Comparison of ENCODE assay signal across 8 mouse cellular contexts in the genomic region with DNA sequence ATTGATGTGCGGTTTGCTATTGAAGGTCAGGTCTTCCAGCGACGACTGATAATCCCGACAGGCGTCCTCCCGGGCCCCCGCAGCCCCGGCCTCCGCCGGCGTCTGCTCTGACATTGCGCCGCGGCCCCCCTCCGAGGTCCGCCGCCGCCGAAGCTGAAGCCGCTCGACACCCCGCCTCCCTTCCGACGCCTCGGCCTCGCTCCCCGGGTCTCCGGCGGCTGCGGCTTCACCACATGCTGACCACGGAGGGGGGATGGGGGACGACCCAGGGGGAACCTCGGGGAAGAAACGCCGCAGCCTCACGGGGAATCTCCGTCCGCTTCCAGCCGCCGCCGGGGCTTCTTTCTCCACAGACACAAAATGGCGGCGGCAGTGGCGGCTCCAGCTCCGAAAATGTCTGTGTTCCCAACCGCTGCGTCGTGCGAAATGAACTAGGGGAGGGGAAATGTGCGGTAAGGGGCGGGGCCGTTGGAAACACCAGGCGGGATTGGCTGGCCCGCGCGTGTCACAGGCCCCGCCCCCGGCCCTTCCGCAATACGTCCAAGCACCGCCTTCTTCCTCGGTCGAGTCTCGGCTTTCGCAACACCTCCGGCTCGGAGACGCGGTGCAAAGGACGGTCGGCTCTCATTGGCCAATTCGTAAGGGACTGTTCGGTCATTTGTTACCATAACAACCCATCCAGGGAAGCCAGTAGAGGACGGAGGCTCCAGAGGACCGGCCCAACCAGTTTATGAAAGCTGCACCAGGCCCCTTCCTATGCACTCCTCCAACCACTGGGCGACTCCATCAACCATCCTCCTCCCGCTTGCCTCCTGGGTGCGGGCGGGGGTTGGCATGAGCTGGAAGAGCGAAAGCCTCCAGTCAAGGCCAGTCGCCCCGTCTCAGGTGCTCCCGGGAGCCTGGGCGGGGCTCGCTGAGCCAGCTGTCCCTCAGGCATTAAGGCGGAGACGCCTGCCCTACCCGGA. TPM values are rescaled to one million over a fixed set of nuclear protein-coding genes. Genes with fewer than 3 reads are reported as not detected.
DNase-seq lines count a peak whose midpoint lies in the region; ATAC-seq lines count a peak whose summit lies in the region.

Pcf11 (minus strand) TSS at position 428 of the 965 bp plus-strand sequence.

- DNase-seq in c-Kit-negative CD71-positive TER-119-positive erythroid progenitor cells, embryonic 14.5 days (ENCODE audit: low read depth, low spot score): peak; percentile 95
- peak; percentile 99 for DNase-seq in fibroblast of lung, adult 2 months (ENCODE audit: low read depth)
- DNase-seq in kidney, postnatal 14 days: peak; percentile 99
- peak; percentile 93 for DNase-seq in liver, embryonic 13.5 days
- peak; percentile 94 for DNase-seq in neural tube, embryonic 10.5 days (ENCODE audit: extremely low spot score, low spot score)

- peaks cover 5% of the 10 kb centered on the region; the same call in 1 of the 2 replicates for H3K36me3 ChIP-seq in heart, embryonic 14.5 days (ENCODE audit: control insufficient read depth, insufficient read depth, low read length)
- peaks cover 10% of the 10 kb centered on the region for H3K36me3 ChIP-seq in liver, embryonic 13.5 days
- no peaks in the 10 kb centered on the region for H3K36me3 ChIP-seq in stomach, embryonic 16.5 days (ENCODE audit: control insufficient read depth, insufficient read depth, low read length)

- H3K9me3 ChIP-seq in heart, embryonic 14.5 days (ENCODE audit: control insufficient read depth, low read length): no peaks in the 10 kb centered on the region
- H3K9me3 ChIP-seq in liver, embryonic 13.5 days (replicated peaks): no peaks in the 10 kb centered on the region
- H3K9me3 ChIP-seq in stomach, embryonic 16.5 days (replicated peaks; ENCODE audit: control insufficient read depth, low read length): no peaks in the 10 kb centered on the region

- H3K27ac ChIP-seq in heart, embryonic 14.5 days (replicated peaks in 1 of 2; ENCODE audit: control insufficient read depth in 1 of 2, insufficient read depth in 1 of 2, low read depth in 2 of 2, low read length in 2 of 2): peak within 1 kb of the TSS; percentile 87 to 98
- H3K27ac ChIP-seq in liver, embryonic 13.5 days: peak within 1 kb of the TSS; percentile 97
- H3K27ac ChIP-seq in stomach, embryonic 16.5 days (ENCODE audit: low read length): peak within 1 kb of the TSS; percentile 99

- ATAC-seq in CD4-positive, CD25-positive, alpha-beta regulatory T cell, adult 4 months: peak; percentile 88
- peak; percentile 99 for ATAC-seq in heart, embryonic 14.5 days (ENCODE audit: insufficient number of reproducible peaks, insufficient read depth, low FRiP score, low read depth)
- ATAC-seq in liver, embryonic 13.5 days (ENCODE audit: low read depth): peak; percentile 92
- peak; percentile 98 for ATAC-seq in stomach, embryonic 16.5 days (ENCODE audit: insufficient read depth, low FRiP score)

- peak within 1 kb of the TSS; percentile 77 for H3K4me2 ChIP-seq in heart, embryonic 14.5 days (ENCODE audit: low read length)
- peak within 1 kb of the TSS; percentile 83 for H3K4me2 ChIP-seq in liver, embryonic 13.5 days
- H3K4me2 ChIP-seq in stomach, embryonic 16.5 days (ENCODE audit: low read depth, low read length): peak within 1 kb of the TSS; percentile 72

- under 1% methylated on average over 73 of the region's 88 CpGs for WGBS in heart, embryonic 14.5 days
- WGBS in liver, embryonic 13.5 days (ENCODE audit: insufficient replicate concordance): under 1% methylated on average over 84 of the region's 88 CpGs
- under 1% methylated on average over 87 of the region's 88 CpGs for WGBS in stomach, embryonic 16.5 days

- peak within 1 kb of the TSS; percentile 74 to 99 for H3K4me3 ChIP-seq in heart, embryonic 14.5 days (ENCODE audit: control insufficient read depth in 1 of 2, insufficient read depth in 1 of 2, low read depth in 1 of 2, low read length in 2 of 2)
- peak within 1 kb of the TSS; percentile 97 for H3K4me3 ChIP-seq in liver, embryonic 13.5 days (replicated peaks)
- H3K4me3 ChIP-seq in stomach, embryonic 16.5 days (replicated peaks; ENCODE audit: low read length): peak within 1 kb of the TSS; percentile 100

- peak within 1 kb of the TSS; percentile 99 for H3K9ac ChIP-seq in heart, embryonic 14.5 days (ENCODE audit: low read length)
- H3K9ac ChIP-seq in liver, embryonic 13.5 days: peak within 1 kb of the TSS; percentile 98
- peak within 1 kb of the TSS; percentile 98 for H3K9ac ChIP-seq in stomach, embryonic 16.5 days (ENCODE audit: low read length)

- H3K4me1 ChIP-seq in heart, embryonic 14.5 days (ENCODE audit: control insufficient read depth in 2 of 2, insufficient read depth in 2 of 2, low read length in 2 of 2): peaks cover 7 to 21% of the 10 kb centered on the region in 2 experiments
- H3K4me1 ChIP-seq in liver, embryonic 13.5 days (replicated peaks): peaks cover 29% of the 10 kb centered on the region
- peaks cover 15% of the 10 kb centered on the region for H3K4me1 ChIP-seq in stomach, embryonic 16.5 days (ENCODE audit: control insufficient read depth, insufficient read depth, low read length)

- no peaks in the 10 kb centered on the region for H3K27me3 ChIP-seq in heart, embryonic 14.5 days (ENCODE audit: control insufficient read depth, insufficient read depth, low read length)
- H3K27me3 ChIP-seq in liver, embryonic 13.5 days: no peaks in the 10 kb centered on the region
- H3K27me3 ChIP-seq in stomach, embryonic 16.5 days (ENCODE audit: control insufficient read depth, insufficient read depth, low read length): no peaks in the 10 kb centered on the region

RNA-seq across cellular contexts. Expression of gene Pcf11, which starts in this region (rescaled TPM):
- polyA plus RNA-seq in CD4-positive, CD25-positive, alpha-beta regulatory T cell, adult 4 months (2017; shearing (Covaris generic)): 10 to 100 TPM; 37.9 to 42.7 TPM
- 12.8 and 14.0 TPM in 2 replicates for polyA plus RNA-seq in heart, embryonic 14.5 days (2014; fragmentation: Nextera tagmentation; extraction: Ambion mirVana)
- polyA plus RNA-seq in liver, embryonic 13.5 days (2015; fragmentation: Nextera tagmentation; extraction: Ambion mirVana): 9.8 and 10.8 TPM in 2 replicates
- 17.0 and 21.2 TPM in 2 replicates for polyA plus RNA-seq in stomach, embryonic 16.5 days (2015; fragmentation: Nextera tagmentation; extraction: Ambion mirVana)

Comparison
In these comparisons a context has a peak if more than half of its experiments do, and no peak if none do; other contexts are left out.
1. Peak in every context shown above with its lines: DNase-seq, ATAC-seq, H3K4me3 ChIP-seq and H3K27ac ChIP-seq.